Mouse (Mus musculus) regulatory T cell (primary cell): ENCODE measurements around the gene Mfsd14a.

ENCODE experiments used
- in situ Hi-C: fragments of 300-600 bp; cut with MboI, MseI; formaldehyde crosslinking; loops from one replicate; pipeline ENCODE4 v1.15.1; 2025; ENCODE audit warnings: high pct_unique_total_duplicates

Mfsd14a gene

GRCm38 (mm10) chr3:116601781-116602180 lies 60.7 kb downstream of the Mfsd14a start:
- in situ Hi-C loops: no loop called here

DNA sequence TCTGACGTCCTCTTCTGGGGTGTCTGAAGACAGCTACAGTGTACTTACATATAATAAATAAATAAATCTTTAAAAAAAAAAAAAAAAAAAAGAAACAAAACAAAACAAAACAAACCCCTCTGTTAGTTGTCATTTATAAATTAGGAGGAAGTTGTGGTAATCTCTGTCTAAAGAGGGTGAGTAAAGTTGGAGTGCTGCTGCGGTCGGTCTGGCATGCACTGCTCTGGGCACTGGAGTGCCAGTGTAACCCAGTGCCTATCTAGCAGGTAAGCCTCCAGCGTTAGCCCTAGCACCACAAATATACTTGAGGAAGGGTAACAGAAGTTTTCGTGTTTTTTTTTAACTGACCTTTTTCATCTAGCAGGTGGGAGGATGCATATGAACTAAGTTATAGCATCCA lies 61.5 kb downstream of the Mfsd14a start:
- in situ Hi-C loops: no loop called here

- in situ Hi-C loops: no loop called here
Measured at GRCm38 (mm10) chr3:116599705-116600104, 62.8 kb downstream of the Mfsd14a start.

- in situ Hi-C loops: no loop called here
Measured at GRCm38 (mm10) chr3:116595603-116595991, 66.9 kb downstream of the Mfsd14a start.

DNA sequence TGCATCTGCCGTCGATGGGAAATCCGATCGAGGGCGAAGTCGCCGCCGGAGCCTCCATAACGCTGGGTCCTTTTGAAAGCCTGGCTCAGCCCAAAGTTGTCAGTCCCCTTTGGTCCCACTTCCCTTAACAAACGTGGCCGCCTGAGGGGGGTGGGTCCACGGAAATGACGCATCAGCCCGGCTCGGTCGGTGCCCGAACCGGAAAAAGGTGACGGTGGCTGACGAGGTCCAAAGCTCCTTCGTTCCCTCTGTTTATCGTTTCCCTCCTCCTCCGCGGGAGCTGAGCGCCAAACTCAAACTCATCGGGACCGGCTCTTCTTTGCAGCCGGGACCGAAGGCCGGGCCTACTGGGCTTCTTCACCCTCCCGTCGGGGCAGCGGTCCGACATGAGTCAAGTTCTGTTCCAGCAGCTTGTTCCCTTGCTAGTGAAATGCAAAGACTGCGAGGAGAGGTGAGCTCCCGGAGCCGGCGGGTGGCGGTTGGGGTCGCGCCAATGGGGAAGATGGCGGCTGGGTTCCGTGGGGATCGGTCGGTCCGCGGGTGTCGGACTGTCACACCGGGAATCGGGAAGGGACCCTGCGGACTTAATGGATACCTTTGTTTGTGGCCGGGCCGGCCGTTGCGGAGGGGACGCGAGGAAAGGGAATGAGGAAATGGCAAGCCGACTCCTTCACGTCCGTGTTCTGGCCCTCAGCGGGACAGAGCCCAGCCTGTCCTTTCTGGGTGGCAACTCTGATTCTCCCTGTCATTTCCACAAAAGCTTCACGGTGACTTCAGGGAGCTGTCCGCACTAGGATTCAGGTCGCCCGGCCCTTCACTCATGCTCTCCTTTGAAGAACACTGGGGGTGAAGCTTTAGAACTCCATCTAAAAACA lies 67.5 kb downstream of the Mfsd14a start, which contains the start of gene Sass6:
Gene Sass6, plus strand, starts transcription at position 255 of the 875 bp plus-strand sequence.
- in situ Hi-C loops: no loop called here

DNA sequence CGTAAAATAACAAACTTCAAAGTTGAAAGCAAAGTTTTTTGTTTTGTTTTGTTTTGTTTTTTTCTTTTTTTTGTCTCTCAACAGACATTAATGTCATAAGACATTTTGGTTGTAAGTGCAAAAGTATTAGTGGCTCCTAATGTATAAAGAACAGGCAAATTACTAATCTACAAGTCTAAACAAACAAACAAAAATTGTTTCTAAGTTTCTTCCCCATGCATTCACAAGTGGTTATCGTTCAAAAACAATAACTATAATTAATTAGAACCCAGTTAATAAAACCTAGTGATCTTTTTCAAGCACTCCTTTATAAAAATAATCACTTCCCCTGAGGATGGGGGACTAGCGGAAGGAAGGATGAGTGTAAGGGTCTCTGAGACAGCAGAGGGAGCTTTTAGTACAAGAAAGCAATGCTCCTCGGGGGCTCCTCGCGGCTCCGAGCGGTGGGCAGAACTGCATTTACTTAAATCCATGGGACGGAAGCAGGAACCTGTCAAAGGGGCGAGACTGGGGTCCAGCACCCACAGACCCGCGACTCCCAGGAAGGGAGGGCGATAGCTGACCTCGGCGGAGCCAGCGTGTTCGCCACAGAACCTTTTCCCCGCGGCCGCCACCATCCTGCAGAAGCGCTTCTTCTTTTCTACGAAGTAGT lies 68.3 kb downstream of the Mfsd14a start:
- in situ Hi-C loops: no loop called here

- in situ Hi-C loops: loop anchor here (5.0 kb wide), 1 partner anchor 255 kb away; no protein-coding TSS in a partner anchor
Measured at GRCm38 (mm10) chr3:116582201-116582600, 80.3 kb downstream of the Mfsd14a start.
